Mouse (Mus musculus) bone marrow macrophage, adult 2 months (primary cell): ENCODE results near the gene Btbd9. TPM values are rescaled to one million over a fixed set of nuclear protein-coding genes. Genes with fewer than 3 reads are reported as not detected.

Source experiments
- H3K27ac ChIP-seq: 2 replicates; pipeline ENCODE4 v1.5.1; 2012; ENCODE audit warnings: low read depth, low read length; ENCODE audit not compliant: insufficient read depth
- H3K4me1 ChIP-seq: 2 replicates; pipeline ENCODE4 v1.6.1; 2012; ENCODE audit warnings: low read length; ENCODE audit not compliant: control insufficient read depth, insufficient read depth
- H3K4me3 ChIP-seq: 2 replicates; pipeline ENCODE4 v1.5.1; 2012; ENCODE audit warnings: mild to moderate bottlenecking, low read length, moderate library complexity; ENCODE audit not compliant: insufficient read depth
- CTCF ChIP-seq: IDR thresholded peaks from 2 replicates; pipeline ENCODE4 v1.5.1; 2012; ENCODE audit warnings: low read depth, mild to moderate bottlenecking, low read length, moderate library complexity
- POLR2A ChIP-seq: IDR thresholded peaks from 2 replicates; pipeline ENCODE4 v1.6.1; 2012; ENCODE audit warnings: mild to moderate bottlenecking, low read depth, low read length, borderline replicate concordance
- polyA plus RNA-seq: library from polyadenylated mRNA; stranded (reverse); fragments of >200 nt; gene quantifications from 2 replicates; pipeline ENCODE4 v1.2.4, GENCODE M21; 2012; ENCODE audit not compliant: missing spikeins, insufficient read depth, insufficient read length

Btbd9 gene
- polyA plus RNA-seq, 1 experiment, result 22.9 TPM

GRCm38 (mm10) chr17:30497525-30498375 is 78.5 kb downstream of the Btbd9 start:
- TF ChIP-seq POLR2A, result no peak
- no peak for TF ChIP-seq CTCF
- no peak overlapping the region for H3K27ac ChIP-seq

GRCm38 (mm10) chr17:30495567-30495966 is 80.7 kb downstream of the Btbd9 start:
- TF ChIP-seq CTCF (no peak), POLR2A (no peak)
- Histone ChIP-seq H3K27ac (no peak overlapping the region), H3K4me3 (no peak overlapping the region), H3K4me1 (peaks cover 13% of the 10 kb centered on the region)

More at GRCm38 (mm10) chr17:30497525-30498375, 78.5 kb downstream of the Btbd9 start:
- peaks cover 13% of the 10 kb centered on the region for H3K4me1 ChIP-seq
- no peak overlapping the region for H3K4me3 ChIP-seq

- Histone ChIP-seq H3K4me1 (peaks cover 13% of the 10 kb centered on the region), H3K4me3 (no peak overlapping the region), H3K27ac (no peak overlapping the region)
- TF ChIP-seq CTCF, result no peak
These were observed 81.1 kb downstream of the Btbd9 start for GRCm38 (mm10) chr17:30495154-30495553.

GRCm38 (mm10) chr17:30493481-30493880 is 82.8 kb downstream of the Btbd9 start:
- TF ChIP-seq POLR2A, result no peak
- no peak for TF ChIP-seq CTCF
- Histone ChIP-seq H3K27ac (no peak overlapping the region), H3K4me1 (peaks cover 13% of the 10 kb centered on the region), H3K4me3 (no peak overlapping the region)

GRCm38 (mm10) chr17:30492191-30492590 is 84.1 kb downstream of the Btbd9 start:
- no peak overlapping the region for H3K4me3 ChIP-seq
- no peak overlapping the region for H3K27ac ChIP-seq
- no peak for TF ChIP-seq CTCF
- no peak for TF ChIP-seq POLR2A

GRCm38 (mm10) chr17:30491601-30492000 is 84.7 kb downstream of the Btbd9 start:
- TF ChIP-seq CTCF (no peak), POLR2A (no peak)
- no peak overlapping the region for H3K27ac ChIP-seq
- H3K4me3 ChIP-seq, result no peak overlapping the region
- peaks cover 13% of the 10 kb centered on the region for H3K4me1 ChIP-seq

More at GRCm38 (mm10) chr17:30492191-30492590, 84.1 kb downstream of the Btbd9 start:
- H3K4me1 ChIP-seq, result peaks cover 13% of the 10 kb centered on the region

GRCm38 (mm10) chr17:30490601-30491000 is 85.7 kb downstream of the Btbd9 start:
- Histone ChIP-seq H3K4me3 (no peak overlapping the region), H3K27ac (no peak overlapping the region), H3K4me1 (peaks cover 13% of the 10 kb centered on the region)
- TF ChIP-seq CTCF, result no peak
- no peak for TF ChIP-seq POLR2A

- Histone ChIP-seq H3K27ac (no peak overlapping the region), H3K4me1 (peaks cover 15% of the 10 kb centered on the region)
- TF ChIP-seq POLR2A (no peak), CTCF (no peak)
These were observed 86.2 kb downstream of the Btbd9 start for GRCm38 (mm10) chr17:30490086-30490485.

GRCm38 (mm10) chr17:30489629-30490028 is 86.7 kb downstream of the Btbd9 start:
- H3K4me1 ChIP-seq, result peaks cover 15% of the 10 kb centered on the region
- H3K4me3 ChIP-seq, result no peak overlapping the region
- no peak overlapping the region for H3K27ac ChIP-seq
- no peak for TF ChIP-seq CTCF
- no peak for TF ChIP-seq POLR2A

More at GRCm38 (mm10) chr17:30490086-30490485, 86.2 kb downstream of the Btbd9 start:
- H3K4me3 ChIP-seq, result no peak overlapping the region

- Histone ChIP-seq H3K27ac (no peak overlapping the region), H3K4me1 (peaks cover 10% of the 10 kb centered on the region), H3K4me3 (no peak overlapping the region)
- TF ChIP-seq POLR2A (no peak), CTCF (no peak)
These were observed 88.6 kb downstream of the Btbd9 start for GRCm38 (mm10) chr17:30487695-30488094.
